Mouse (Mus musculus) stomach, postnatal 0 days (tissue): ENCODE results near the gene Nhp2. TPM values are rescaled to one million over a fixed set of nuclear protein-coding genes. Genes with fewer than 3 reads are reported as not detected.
A peak's percentile ranks its signal among the peaks of the same experiment; 100 is the strongest.
"Not testable (repeated sequence)": the region's sequence is repeated elsewhere in the genome, so short reads cannot be mapped to it uniquely, and the experiment has no call there.

Experiments used
- ATAC-seq: fragments of 200-750 bp; cut with Nextera tagmentation; 2 replicates; pipeline ENCODE4 v1.8.0; 2017; ENCODE audit not compliant: low FRiP score, low TSS enrichment
- DNase-seq: peaks from one replicate; pipeline ENCODE4 v3.0.0-alpha.2; 2016; ENCODE audit warnings: low spot score
- H3K27ac ChIP-seq: fragments of 300-500 bp; sonication (generic); replicated peaks from 2 replicates; pipeline ENCODE4 v1.5.1; 2014; ENCODE audit warnings: mild to moderate bottlenecking, control low read depth
- H3K27me3 ChIP-seq: fragments of 300-500 bp; sonication (generic); 2 replicates; pipeline ENCODE4 v1.6.1; 2014; ENCODE audit warnings: low read length; ENCODE audit not compliant: control insufficient read depth, insufficient read depth
- H3K36me3 ChIP-seq: fragments of 300-500 bp; sonication (generic); 2 replicates; pipeline ENCODE4 v1.6.1; 2014; ENCODE audit warnings: low read length, mixed read lengths; ENCODE audit not compliant: control insufficient read depth, insufficient read depth
- H3K4me1 ChIP-seq: fragments of 300-500 bp; sonication (generic); replicated peaks from 2 replicates; pipeline ENCODE4 v1.6.1; 2014; ENCODE audit warnings: antibody characterized with exemption; ENCODE audit not compliant: control insufficient read depth, insufficient read depth
- H3K4me2 ChIP-seq: fragments of 300-500 bp; sonication (generic); replicated peaks from 2 replicates; pipeline ENCODE4 v1.6.1; 2014; ENCODE audit warnings: low read depth, mild to moderate bottlenecking, control low read depth, moderate library complexity
- H3K4me3 ChIP-seq: fragments of 300-500 bp; sonication (generic); 2 replicates; pipeline ENCODE4 v1.5.1; 2014; ENCODE audit warnings: low read depth, low read length, control low read depth
- H3K9ac ChIP-seq: fragments of 300-500 bp; sonication (generic); 2 replicates; pipeline ENCODE4 v1.6.1; 2014; ENCODE audit warnings: mild to moderate bottlenecking, low read length, control low read depth, mixed read lengths
- H3K9me3 ChIP-seq: fragments of 300-500 bp; sonication (generic); 2 replicates; pipeline ENCODE4 v1.6.1; 2016; ENCODE audit warnings: low read length; ENCODE audit not compliant: control insufficient read depth
- CTCF ChIP-seq: IDR thresholded peaks from 2 replicates; pipeline ENCODE4 v1.5.1; 2016; ENCODE audit warnings: antibody characterized with exemption, low read depth, mild to moderate bottlenecking, moderate library complexity
- EP300 ChIP-seq: optimal IDR thresholded peaks from 2 replicates; pipeline ENCODE3; 2016; ENCODE audit warnings: antibody characterized with exemption
- WGBS: fragments of 180-500 bp; shearing (Covaris S2); extraction: QIAGEN DNeasy Blood & Tissue Kit; methylation state at CpG from one replicate; pipeline ENCODE4 v1.1.7; 2014; 5-methylcytosine and 5-hydroxymethylcytosine counted together
- polyA plus RNA-seq: library from polyadenylated mRNA; unstranded; fragments of >200 nt; fragmentation: Nextera tagmentation; extraction: Ambion mirVana; gene quantifications from 2 replicates; pipeline ENCODE4 v1.2.1, GENCODE M21; 2015

Gene Nhp2
- polyA plus RNA-seq, 1 experiment from 2014 or later = 144 TPM

DNA sequence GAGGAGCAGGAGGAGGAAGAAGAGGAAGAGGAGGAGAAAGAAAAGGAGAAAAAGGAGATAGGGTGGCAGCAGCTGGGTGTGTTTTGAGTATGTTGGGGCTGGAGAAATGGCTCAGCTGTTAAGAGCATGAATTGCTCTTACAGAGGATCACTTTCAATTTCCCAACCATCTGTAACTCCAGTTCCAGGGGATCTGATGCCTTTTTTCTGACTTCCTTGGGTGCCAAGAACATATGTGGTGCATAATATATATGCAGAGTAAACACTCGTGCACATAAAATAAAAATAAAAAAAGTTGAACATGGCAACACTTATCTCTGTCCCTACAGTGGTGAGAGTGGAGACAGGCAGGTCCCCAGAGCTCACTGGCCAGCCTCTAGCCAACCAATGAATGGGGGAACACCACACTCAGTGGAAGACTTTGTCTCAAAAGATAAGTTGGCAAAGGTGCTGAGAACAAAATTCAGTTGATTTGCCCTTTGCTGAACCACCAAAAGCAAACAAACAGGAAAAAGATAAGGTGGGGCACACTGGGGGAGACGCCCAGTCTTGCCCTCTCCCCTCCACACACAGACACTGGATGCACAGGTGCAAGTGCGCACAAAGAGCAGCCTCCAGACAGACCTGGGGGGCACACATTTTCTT lies 10.1 kb upstream of the Nhp2 start:
- DNase-seq (no peak), ATAC-seq (no peak)
- no peaks in the 10 kb centered on the region for H3K9me3 ChIP-seq
- 53% methylated on average over 3 of the region's 3 CpGs for WGBS
- peaks cover 3% of the 10 kb centered on the region; the same call in 1 of the 2 replicates for H3K36me3 ChIP-seq
- peak overlapping the region; percentile 13; the same call in 1 of the 2 replicates for H3K27ac ChIP-seq
- no peak overlapping the region for H3K4me2 ChIP-seq
- no peak overlapping the region for H3K9ac ChIP-seq
- H3K4me1 ChIP-seq = no peaks in the 10 kb centered on the region; the same call in 1 of the 2 replicates
- no peak overlapping the region for H3K4me3 ChIP-seq
- TF ChIP-seq CTCF (no peak), EP300 (no peak)
- H3K27me3 ChIP-seq = no peaks in the 10 kb centered on the region

DNA sequence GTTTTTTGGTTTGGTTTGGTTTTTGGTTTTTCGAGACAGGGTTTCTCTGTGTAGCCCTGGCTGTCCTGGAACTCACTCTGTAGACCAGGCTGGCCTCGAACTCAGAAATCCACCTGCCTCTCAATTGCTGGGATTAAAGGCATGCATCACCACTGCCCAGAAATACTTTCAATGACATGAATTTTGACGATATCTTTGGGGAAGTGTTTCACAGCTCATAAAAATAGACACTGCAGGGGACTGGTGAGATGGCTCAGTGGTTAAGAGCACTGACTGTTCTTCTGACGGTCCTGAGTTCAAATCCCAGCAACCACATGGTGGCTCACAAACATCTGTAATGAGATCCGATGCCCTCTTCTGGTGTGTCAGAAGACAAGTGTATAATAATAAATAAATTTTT lies 9.6 kb upstream of the Nhp2 start:
- not testable (repeated sequence) for H3K9ac ChIP-seq, H3K4me3 ChIP-seq, H3K27ac ChIP-seq, DNase-seq, H3K36me3 ChIP-seq, H3K4me2 ChIP-seq, H3K4me1 ChIP-seq, H3K9me3 ChIP-seq, ATAC-seq, H3K27me3 ChIP-seq
- WGBS = 71% methylated on average over 5 of the region's 5 CpGs

DNA sequence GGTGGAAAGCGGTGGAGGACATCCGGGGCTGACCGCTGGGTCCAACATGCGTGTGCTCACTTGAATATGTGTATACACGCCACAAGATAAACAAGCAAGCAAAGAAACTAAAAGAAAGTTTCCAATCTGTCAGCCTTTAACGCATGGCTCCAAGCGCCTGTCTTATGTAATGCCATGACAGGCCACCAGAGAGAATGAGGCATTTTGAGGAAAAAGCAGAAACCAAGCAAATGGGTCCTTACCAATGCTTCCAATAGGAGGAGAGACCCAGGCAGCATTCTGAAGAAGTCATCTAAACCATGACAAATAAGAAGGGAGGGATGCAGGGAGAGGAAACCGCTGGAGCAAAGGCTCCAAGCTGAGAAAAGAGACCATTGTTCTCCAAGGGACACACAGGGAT lies 5.3 kb upstream of the Nhp2 start:
- Histone ChIP-seq H3K4me1 (peaks cover 3% of the 10 kb centered on the region; the same call in 1 of the 2 replicates), H3K27ac (peak overlapping the region; percentile 93), H3K4me3 (no peak overlapping the region), H3K4me2 (no peak overlapping the region), H3K9ac (no peak overlapping the region), H3K36me3 (no peaks in the 10 kb centered on the region), H3K27me3 (no peaks in the 10 kb centered on the region), H3K9me3 (no peaks in the 10 kb centered on the region)
- ATAC-seq (no peak), DNase-seq (no peak)
- WGBS = 70% methylated on average over 8 of the region's 8 CpGs
- no peak for TF ChIP-seq EP300
- no peak; the same call in 1 of the 2 replicates for TF ChIP-seq CTCF

DNA sequence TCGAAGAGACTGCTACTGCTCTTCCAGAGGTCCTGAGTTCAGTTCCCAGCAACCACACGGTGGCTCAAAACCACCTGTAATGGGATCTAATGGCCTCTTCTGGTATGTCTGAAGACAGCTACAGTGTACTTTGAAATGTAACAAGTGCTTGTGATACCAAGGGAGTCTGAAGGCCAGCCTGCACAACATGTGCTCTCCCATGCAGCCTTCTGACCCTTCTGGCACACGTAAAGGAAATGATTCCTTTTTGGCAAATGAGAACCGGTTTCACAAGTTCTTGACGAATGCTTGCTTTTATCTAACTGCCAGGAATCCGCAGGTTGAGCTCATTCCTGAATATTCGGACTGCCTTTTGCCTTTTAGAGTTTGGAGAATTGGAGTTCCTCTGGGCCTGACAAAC lies 4.4 kb upstream of the Nhp2 start:
- ATAC-seq (peak; percentile 36; the same call in 1 of the 2 replicates), DNase-seq (peak; percentile 57)
- Histone ChIP-seq H3K27ac (peak overlapping the region; percentile 93), H3K4me2 (peak overlapping the region; percentile 53), H3K4me3 (peak overlapping the region; percentile 25), H3K4me1 (peaks cover 3% of the 10 kb centered on the region), H3K36me3 (no peaks in the 10 kb centered on the region), H3K9ac (peak overlapping the region; percentile 51), H3K9me3 (no peaks in the 10 kb centered on the region), H3K27me3 (no peaks in the 10 kb centered on the region)
- WGBS = 11% methylated on average over 7 of the region's 7 CpGs
- TF ChIP-seq EP300 = no peak
- no peak for TF ChIP-seq CTCF

DNA sequence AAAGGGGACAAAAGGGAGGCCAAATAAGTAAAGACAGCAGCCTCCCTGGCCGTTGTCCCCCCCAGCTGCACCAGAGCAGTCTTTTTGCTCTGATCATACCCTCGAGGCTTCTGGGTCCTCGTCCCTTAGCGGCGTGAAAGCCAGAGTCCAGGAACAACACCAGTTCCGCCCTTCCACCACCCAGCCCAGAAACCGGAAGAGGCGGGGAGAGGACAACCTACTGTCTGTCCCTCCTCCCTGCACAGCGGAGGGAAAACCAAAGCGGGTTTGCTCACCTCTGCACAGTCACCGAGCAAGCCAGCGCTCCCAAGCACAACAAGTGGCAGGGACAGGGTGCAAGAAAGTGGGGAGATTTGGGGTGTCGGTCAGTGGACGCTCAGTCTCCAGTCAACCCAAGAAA lies 3.9 kb upstream of the Nhp2 start:
- H3K36me3 ChIP-seq = no peaks in the 10 kb centered on the region
- H3K9me3 ChIP-seq = no peaks in the 10 kb centered on the region
- peak overlapping the region; percentile 51 for H3K9ac ChIP-seq
- ATAC-seq (peak; percentile 80), DNase-seq (peak; percentile 90)
- no peaks in the 10 kb centered on the region for H3K27me3 ChIP-seq
- H3K27ac ChIP-seq = peak overlapping the region; percentile 93
- H3K4me3 ChIP-seq = peak overlapping the region; percentile 25
- TF ChIP-seq CTCF = no peak
- no peak for TF ChIP-seq EP300
- H3K4me1 ChIP-seq = peaks cover 5% of the 10 kb centered on the region
- WGBS = 0% methylated on average over 14 of the region's 14 CpGs
- peak overlapping the region; percentile 53 for H3K4me2 ChIP-seq

DNA sequence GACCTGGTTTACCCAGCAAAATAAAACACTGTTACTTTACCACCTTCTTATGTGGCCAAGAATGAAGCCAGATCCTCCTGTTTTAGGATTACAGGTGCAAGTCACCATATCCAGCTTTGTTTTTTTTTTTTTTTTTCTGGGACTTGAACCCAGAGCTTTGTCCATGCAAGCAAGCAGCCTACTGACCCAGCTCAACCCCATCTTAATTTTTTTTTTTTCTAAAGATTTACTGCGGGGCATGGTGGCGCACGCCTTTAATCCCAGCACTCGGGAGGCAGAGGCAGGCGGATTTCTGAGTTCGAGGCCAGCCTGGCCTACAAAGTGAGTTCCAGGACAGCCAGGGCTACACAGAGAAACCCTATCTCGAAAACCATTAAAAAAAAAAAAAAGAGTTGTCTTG lies 3.4 kb upstream of the Nhp2 start:
- H3K4me2 ChIP-seq = peak overlapping the region; percentile 53
- DNase-seq, H3K4me1 ChIP-seq, ATAC-seq, H3K27me3 ChIP-seq, H3K9me3 ChIP-seq, H3K36me3 ChIP-seq: not testable (repeated sequence)
- WGBS = 82% methylated on average over 7 of the region's 7 CpGs
- H3K27ac ChIP-seq = peak overlapping the region; percentile 93
- peak overlapping the region; percentile 25; the same call in 1 of the 2 replicates for H3K4me3 ChIP-seq
- H3K9ac ChIP-seq = peak overlapping the region; percentile 51
